ENCODE assay signal across 25 mouse cellular contexts in the genomic region with DNA sequence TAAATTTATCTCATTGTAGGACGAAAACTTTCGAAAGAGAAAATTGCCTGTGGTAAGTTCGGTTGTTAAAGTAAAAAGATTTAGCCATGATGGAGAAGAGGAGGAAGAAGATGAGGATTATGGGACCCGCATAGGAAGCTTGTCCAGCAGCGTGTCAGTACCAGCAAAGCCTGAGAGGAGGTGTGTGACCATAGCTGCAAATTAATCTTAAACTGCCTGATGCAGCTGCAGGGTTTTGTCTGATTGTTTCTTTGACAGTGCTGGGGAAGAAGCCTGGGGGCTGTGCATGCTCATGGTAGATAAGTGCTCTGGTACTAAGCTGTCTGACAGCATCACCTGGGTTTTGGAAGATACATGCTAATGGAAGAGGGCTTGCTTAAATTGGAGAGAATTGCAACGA.
"Had no signal": no experiment of that assay in that cellular context is flagged by ENCODE, and none has a peak within 500 bp of the region (broad histone marks: within the 10 kb centered on the region; RNA-seq: fewer than 3 reads in every experiment).

No protein-coding gene starts in this region.

- ATAC-seq: hindbrain, postnatal 0 days; intestine, embryonic 16.5 days had no signal

- H3K4me3 ChIP-seq: heart, adult 2 months; heart, embryonic 13.5 days; heart, embryonic 15.5 days; hindbrain, embryonic 13.5 days; hindbrain, embryonic 15.5 days; kidney, embryonic 15.5 days; limb, embryonic 13.5 days; limb, embryonic 15.5 days; liver, embryonic 13.5 days had no signal

- H3K9ac ChIP-seq: heart, embryonic 13.5 days; heart, embryonic 15.5 days; hindbrain, embryonic 13.5 days; hindbrain, embryonic 15.5 days; kidney, embryonic 15.5 days; limb, embryonic 13.5 days; limb, embryonic 15.5 days; liver, embryonic 13.5 days had no signal

- H3K4me1 ChIP-seq: heart, embryonic 15.5 days; hindbrain, embryonic 13.5 days; hindbrain, embryonic 15.5 days; kidney, embryonic 15.5 days; limb, embryonic 13.5 days; limb, embryonic 15.5 days; liver, embryonic 13.5 days had no signal

- H3K9me3 ChIP-seq: heart, embryonic 13.5 days; heart, embryonic 15.5 days; hindbrain, embryonic 13.5 days; hindbrain, embryonic 15.5 days; kidney, embryonic 15.5 days; limb, embryonic 13.5 days; limb, embryonic 15.5 days; liver, embryonic 13.5 days had no signal

- H3K27ac ChIP-seq: heart, adult 2 months; heart, embryonic 13.5 days; heart, embryonic 15.5 days; hindbrain, embryonic 13.5 days; hindbrain, embryonic 15.5 days; hindbrain, postnatal 0 days; kidney, embryonic 15.5 days; kidney, postnatal 0 days; limb, embryonic 13.5 days; limb, embryonic 15.5 days; liver, embryonic 13.5 days had no signal

- DNase-seq: gastrocnemius, postnatal 14 days; gastrocnemius, postnatal 36 days; heart, adult 11 months; heart, adult 2 months; heart, postnatal 14 days; heart, postnatal 36 days; kidney, adult 11 months; kidney, adult 2 months; kidney, adult 9 months; kidney, postnatal 14 days; kidney, postnatal 36 days; layer of hippocampus, adult 9-11 months; layer of hippocampus, postnatal 36 days; left cerebral cortex, postnatal 4 days; liver, embryonic 13.5 days had no signal

- H3K27me3 ChIP-seq: heart, embryonic 13.5 days; heart, embryonic 15.5 days; hindbrain, embryonic 13.5 days; hindbrain, embryonic 15.5 days; kidney, embryonic 15.5 days; limb, embryonic 13.5 days; limb, embryonic 15.5 days; liver, embryonic 13.5 days had no signal

- H3K4me2 ChIP-seq: heart, embryonic 13.5 days; heart, embryonic 15.5 days; hindbrain, embryonic 13.5 days; hindbrain, embryonic 15.5 days; kidney, embryonic 15.5 days; limb, embryonic 13.5 days; limb, embryonic 15.5 days; liver, embryonic 13.5 days had no signal
